Mouse (Mus musculus): ENCODE results near the gene Dnmt3c.

DNA sequence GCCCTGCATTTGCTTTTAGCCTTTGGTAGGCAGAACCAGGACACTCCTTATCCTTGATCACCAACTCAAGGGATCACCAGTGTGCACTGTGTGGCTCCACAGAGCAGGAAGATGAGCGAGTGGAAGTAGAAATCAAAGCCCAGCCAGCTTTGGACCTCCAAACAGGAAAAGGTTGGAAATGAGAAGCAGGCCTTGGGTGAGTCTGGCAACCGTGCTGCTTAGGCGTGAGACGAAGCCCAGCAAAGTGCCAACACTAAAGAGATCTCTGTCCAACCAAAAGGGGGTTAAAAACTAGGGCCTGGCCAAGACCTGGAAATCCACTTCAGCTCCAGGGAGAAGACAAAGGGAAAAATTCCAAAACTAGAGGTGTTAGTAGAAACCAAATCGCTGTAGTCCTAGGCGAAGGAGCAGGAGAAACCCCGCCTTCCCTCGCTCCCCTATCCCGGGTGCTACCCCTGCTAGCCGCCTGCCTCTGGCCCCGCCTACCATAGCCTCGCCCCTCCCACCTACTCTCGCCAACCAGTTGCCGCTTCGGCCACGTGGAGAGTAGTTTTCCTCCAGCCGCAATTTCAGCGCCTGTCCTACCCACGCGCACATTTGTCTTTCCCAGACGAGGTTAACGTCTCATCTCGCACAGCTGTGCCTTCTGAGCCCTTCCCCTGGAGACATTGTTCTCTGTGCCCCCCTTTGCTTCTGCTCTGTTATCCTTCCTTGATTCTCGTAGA is 82.3 kb downstream of the Dnmt3c start:
- TF ChIP-seq CTCF (conservative IDR thresholded peaks at IDR 0.05; ENCODE audit: low read length), result no peak
- no peak for TF ChIP-seq POU5F1 (IDR thresholded peaks at IDR 0.05; ENCODE audit: borderline replicate concordance, low read length)

Measured in E14TG2a.4 (cell line).